Mouse (Mus musculus) liver, embryonic 14.5 days (tissue): ENCODE results near the gene Pdha2. TPM values are rescaled to one million over a fixed set of nuclear protein-coding genes. Genes with fewer than 3 reads are reported as not detected.

Source experiments
- ATAC-seq: fragments of 200-750 bp; cut with Nextera tagmentation; 2 replicates; pipeline ENCODE4 v1.8.0; 2017; ENCODE audit warnings: moderate number of reproducible peaks, mild to moderate bottlenecking, moderate library complexity; ENCODE audit not compliant: insufficient read depth
- DNase-seq, 3 experiments: peaks; one replicate each; pipeline ENCODE4 v3.0.0-alpha.2; 2012 to 2013; ENCODE audit warnings: low read depth in 3 of 3, low spot score in 3 of 3
- H3K27ac ChIP-seq: fragments of 300-500 bp; sonication (generic); 2 replicates; pipeline ENCODE4 v1.5.1; 2014; ENCODE audit warnings: moderate library complexity, mild to moderate bottlenecking, control low read depth, inconsistent platforms
- H3K27me3 ChIP-seq: fragments of 300-500 bp; sonication (generic); 2 replicates; pipeline ENCODE4 v1.6.1; 2014; ENCODE audit warnings: mild to moderate bottlenecking, low read length, moderate library complexity; ENCODE audit not compliant: control insufficient read depth, insufficient read depth
- H3K36me3 ChIP-seq: fragments of 300-500 bp; sonication (generic); replicated peaks from 2 replicates; pipeline ENCODE4 v1.6.1; 2014; ENCODE audit warnings: low read depth; ENCODE audit not compliant: control insufficient read depth, insufficient read depth
- H3K4me1 ChIP-seq, 2 experiments: fragments of 200-500 bp in 1 of 2; fragments of 300-500 bp in 1 of 2; sonication (generic) in 1 of 2; replicated peaks; 2 replicates each; pipeline ENCODE4 v1.6.1; 2012 to 2014; ENCODE audit warnings: antibody characterized with exemption in 1 of 2, inconsistent platforms in 1 of 2, low read length in 1 of 2; ENCODE audit not compliant: control insufficient read depth in 2 of 2, insufficient read depth in 2 of 2
- H3K4me2 ChIP-seq: fragments of 300-500 bp; sonication (generic); 2 replicates; pipeline ENCODE4 v1.6.1; 2014; ENCODE audit warnings: low read depth, mild to moderate bottlenecking, control low read depth, moderate library complexity
- H3K4me3 ChIP-seq, 2 experiments: fragments of 200-500 bp in 1 of 2; fragments of 300-500 bp in 1 of 2; sonication (generic) in 1 of 2; 2 replicates each; pipeline ENCODE4 v1.5.1; 2012 to 2014; ENCODE audit warnings: low read depth in 2 of 2, low read length in 2 of 2, mild to moderate bottlenecking in 2 of 2, control low read depth in 1 of 2, inconsistent platforms in 1 of 2, moderate library complexity in 1 of 2; ENCODE audit not compliant: insufficient read depth in 1 of 2
- H3K9ac ChIP-seq: fragments of 300-500 bp; sonication (generic); replicated peaks from 2 replicates; pipeline ENCODE4 v1.6.1; 2014; ENCODE audit warnings: mild to moderate bottlenecking, control low read depth, moderate library complexity
- H3K9me3 ChIP-seq: fragments of 300-500 bp; sonication (generic); 2 replicates; pipeline ENCODE4 v1.6.1; 2016; ENCODE audit warnings: low read length, mixed read lengths; ENCODE audit not compliant: control insufficient read depth
- CTCF ChIP-seq: IDR thresholded peaks from 2 replicates; pipeline ENCODE4 v1.5.1; 2016; ENCODE audit warnings: antibody characterized with exemption, low read depth, control low read depth
- EP300 ChIP-seq: IDR thresholded peaks from 2 replicates; pipeline ENCODE4 v1.6.1; 2016; ENCODE audit warnings: antibody characterized with exemption, low read depth
- WGBS: fragments of 180-500 bp; shearing (Covaris S2); extraction: QIAGEN DNeasy Blood & Tissue Kit; methylation state at CpG from one replicate; pipeline ENCODE4 v1.1.7; 2014; ENCODE audit not compliant: insufficient replicate concordance; 5-methylcytosine and 5-hydroxymethylcytosine counted together
- polyA plus RNA-seq, 2 experiments: library from polyadenylated mRNA; depleted of rRNA in 1 of 2; stranded (reverse) in 1 of 2; unstranded in 1 of 2; fragments of >200 nt; fragmentation: Nextera tagmentation in 1 of 2; extraction: Ambion mirVana in 1 of 2; gene quantifications; 2 replicates each; pipeline versions ENCODE4 v1.2.1 to v1.2.3; 2012 to 2014

Pdha2 gene
- polyA plus RNA-seq, 2 experiments: not detected

DNA sequence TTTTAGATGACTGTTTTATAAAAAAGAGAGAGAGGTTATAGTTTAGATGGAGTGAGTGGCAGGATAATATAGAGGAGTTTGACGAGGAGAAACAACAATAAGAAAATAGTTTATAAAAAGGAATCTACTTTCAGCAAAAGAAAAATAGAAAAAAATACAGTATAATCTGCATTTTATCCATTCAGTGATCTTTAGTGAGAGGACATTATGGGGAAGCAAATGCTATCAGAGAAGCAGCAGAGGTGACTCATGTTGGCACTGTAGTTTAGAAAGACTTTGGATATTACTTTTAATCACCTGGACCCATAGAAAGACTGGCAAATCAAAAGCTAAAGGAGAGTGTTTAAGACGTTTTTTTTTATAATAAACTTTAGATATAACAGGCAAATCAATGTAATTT is 17.0 kb upstream of the Pdha2 start:
- ATAC-seq: no peak
- 33% methylated on average over 2 of the region's 2 CpGs for WGBS

DNA sequence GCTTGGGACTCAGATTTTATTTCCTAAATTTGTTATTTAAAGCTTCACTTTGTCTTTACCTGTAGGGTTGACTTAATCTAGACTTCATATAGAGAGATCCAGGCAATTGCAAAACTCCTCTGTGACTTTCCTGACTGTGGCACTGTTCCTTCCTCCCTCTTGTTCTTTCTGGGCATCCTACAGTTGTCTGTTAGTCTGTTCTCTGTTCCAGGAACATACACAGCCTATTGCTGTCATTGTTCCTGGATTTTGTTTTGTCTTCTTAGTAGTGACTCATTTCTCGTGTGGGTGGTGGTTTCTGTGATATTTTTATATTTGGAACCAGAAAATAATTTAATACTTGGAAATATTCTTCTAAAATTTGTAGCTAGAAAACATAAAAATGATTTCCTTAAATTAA is 10.2 kb upstream of the Pdha2 start:
- WGBS: 27% methylated on average over 1 of the region's 1 CpGs
- Histone ChIP-seq H3K4me2 (no peak overlapping the region), H3K27ac (no peak overlapping the region)

More for the DNA sequence above, 17.0 kb upstream of the Pdha2 start:
- DNase-seq: no peak
- Histone ChIP-seq H3K36me3 (no peaks in the 10 kb centered on the region), H3K4me3 (no peak overlapping the region), H3K27me3 (no peaks in the 10 kb centered on the region), H3K27ac (no peak overlapping the region), H3K4me1 (no peaks in the 10 kb centered on the region), H3K9ac (no peak overlapping the region), H3K4me2 (no peak overlapping the region), H3K9me3 (no peaks in the 10 kb centered on the region)
- no peak for TF ChIP-seq CTCF
- TF ChIP-seq EP300: no peak

DNA sequence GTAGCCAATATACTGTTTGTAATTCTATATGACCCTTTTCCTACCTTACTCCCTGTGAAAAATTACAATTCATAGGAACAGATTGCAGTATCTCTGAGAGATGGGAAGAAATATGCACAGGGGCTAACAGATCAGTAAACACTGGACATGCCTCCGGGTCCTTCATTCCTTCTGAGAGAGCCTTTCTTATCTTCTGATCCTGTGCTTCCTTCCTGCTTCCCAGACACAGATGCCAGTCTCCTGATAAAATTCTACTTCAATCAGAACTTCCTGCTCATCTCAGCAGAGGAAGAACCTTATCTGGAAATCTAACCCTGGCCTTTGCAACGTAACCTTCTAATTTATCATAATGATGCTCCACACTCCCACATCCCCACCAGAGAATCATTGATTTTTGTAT is 6.4 kb upstream of the Pdha2 start:
- ATAC-seq: no peak
- H3K4me3 ChIP-seq: no peak overlapping the region

More for the DNA sequence above, 10.2 kb upstream of the Pdha2 start:
- Histone ChIP-seq H3K4me1 (no peaks in the 10 kb centered on the region), H3K36me3 (no peaks in the 10 kb centered on the region), H3K27me3 (no peaks in the 10 kb centered on the region), H3K4me3 (no peak overlapping the region), H3K9me3 (no peaks in the 10 kb centered on the region), H3K9ac (no peak overlapping the region)
- no peak for DNase-seq
- no peak for ATAC-seq
- TF ChIP-seq CTCF (no peak), EP300 (no peak)

GRCm38 (mm10) chr3:141216999-141217398 is 4.8 kb upstream of the Pdha2 start:
- Histone ChIP-seq H3K9me3 (no peaks in the 10 kb centered on the region), H3K36me3 (no peaks in the 10 kb centered on the region), H3K4me2 (no peak overlapping the region), H3K9ac (no peak overlapping the region), H3K27me3 (no peaks in the 10 kb centered on the region), H3K27ac (no peak overlapping the region), H3K4me1 (no peaks in the 10 kb centered on the region), H3K4me3 (no peak overlapping the region)
- no peak for DNase-seq
- no peak for ATAC-seq
- TF ChIP-seq CTCF: no peak
- no peak for TF ChIP-seq EP300

More for the DNA sequence above, 6.4 kb upstream of the Pdha2 start:
- Histone ChIP-seq H3K27ac (no peak overlapping the region), H3K27me3 (no peaks in the 10 kb centered on the region), H3K4me2 (no peak overlapping the region), H3K9ac (no peak overlapping the region), H3K9me3 (no peaks in the 10 kb centered on the region), H3K36me3 (no peaks in the 10 kb centered on the region), H3K4me1 (no peaks in the 10 kb centered on the region)
- TF ChIP-seq CTCF (no peak), EP300 (no peak)
- no peak for DNase-seq
- 8% methylated on average over 2 of the region's 2 CpGs for WGBS

DNA sequence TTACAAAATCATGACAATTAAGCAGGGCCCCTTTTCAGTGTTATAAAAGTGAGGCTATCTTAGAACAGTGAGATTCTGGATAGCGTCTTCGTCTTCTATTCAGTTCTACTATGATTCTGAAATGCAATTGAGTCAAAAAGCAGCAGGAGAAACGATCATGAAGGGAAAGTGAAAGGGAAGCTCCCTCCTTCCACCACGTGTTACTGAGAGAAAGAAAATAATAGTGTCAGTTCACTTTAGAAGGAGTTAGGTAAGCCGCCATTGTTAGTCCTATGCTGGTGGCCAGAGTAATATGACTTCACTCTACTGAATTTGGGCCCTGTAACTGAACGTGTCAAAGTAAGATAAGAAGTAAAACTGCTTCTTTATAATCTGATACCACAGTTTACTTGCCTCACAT is 4.1 kb upstream of the Pdha2 start:
- Histone ChIP-seq H3K27me3 (no peaks in the 10 kb centered on the region), H3K27ac (no peak overlapping the region), H3K9ac (no peak overlapping the region), H3K36me3 (no peaks in the 10 kb centered on the region), H3K9me3 (no peaks in the 10 kb centered on the region), H3K4me3 (no peak overlapping the region), H3K4me2 (no peak overlapping the region), H3K4me1 (no peaks in the 10 kb centered on the region)
- no peak for DNase-seq
- no peak for ATAC-seq
- 51% methylated on average over 6 of the region's 6 CpGs for WGBS
- TF ChIP-seq CTCF: no peak
- TF ChIP-seq EP300: no peak
